Mouse (Mus musculus) megakaryocyte, embryonic 14.5 days (primary cell): ENCODE measurements around the gene A4gnt.

ENCODE experiments used
- FLI1 ChIP-seq: IDR thresholded peaks from 2 replicates; pipeline ENCODE4 v1.6.1; 2012; ENCODE audit warnings: low read length, inconsistent platforms, mixed read lengths
- GATA1 ChIP-seq: IDR thresholded peaks from 3 replicates; pipeline ENCODE4 v1.6.1; 2012; ENCODE audit warnings: mixed read lengths, low read length, inconsistent platforms, borderline replicate concordance

DNA sequence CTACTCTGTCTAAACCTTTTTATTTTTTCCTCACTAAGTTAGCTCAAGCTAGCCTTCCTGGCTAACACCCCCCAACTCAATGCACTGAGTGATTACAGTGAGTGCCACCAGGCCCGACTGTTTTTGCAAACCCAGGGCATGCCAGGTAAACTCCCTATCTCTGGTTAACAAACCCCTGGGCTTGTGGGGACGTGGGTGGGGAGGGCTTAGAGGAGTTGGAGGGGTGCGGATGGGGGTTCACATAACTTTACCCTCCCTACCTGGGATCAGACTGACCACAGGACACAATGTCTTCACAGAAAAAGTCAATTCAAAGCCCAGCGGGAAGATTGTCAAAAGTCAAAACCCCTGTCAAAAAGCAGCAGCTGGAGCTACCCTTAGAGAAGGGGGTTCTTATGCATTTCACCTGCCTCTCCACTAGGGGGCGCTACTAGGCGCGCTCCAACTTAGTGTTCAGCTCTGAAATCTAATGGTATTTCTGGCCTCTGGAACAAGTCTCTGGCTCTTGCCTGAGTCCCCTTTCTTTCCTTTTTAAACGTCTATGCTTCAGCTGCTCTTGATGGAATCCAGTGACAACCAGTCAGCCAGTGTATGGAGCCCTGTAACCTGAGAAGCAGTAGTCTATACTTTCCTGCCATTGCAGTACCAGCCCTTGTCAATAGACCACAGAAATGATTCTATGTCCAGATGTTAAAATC is 24.6 kb upstream of the A4gnt start:
- TF ChIP-seq GATA1: no peak
- no peak for TF ChIP-seq FLI1
